Mouse (Mus musculus): ENCODE measurements around the gene Fam19a2. TPM values are rescaled to one million over a fixed set of nuclear protein-coding genes. Genes with fewer than 3 reads are reported as not detected.

The Fam19a2 gene
- polyA plus RNA-seq (2012; rRNA removed), result 47.4 and 48.9 TPM in 2 replicates

GRCm38 (mm10) chr10:123263876-123264309 is at the start of gene Fam19a2:
Fam19a2 (plus strand) TSS chr10:123263996.

Other genes starting within 250 kb of the Fam19a2 start
- gene Mon2, start 187.5 kb upstream of the Fam19a2 start, polyA plus RNA-seq (2012; rRNA removed), result 44.0 and 45.1 TPM in 2 replicates
- 65.8 and 70.2 TPM in 2 replicates for gene Usp15, start 67.0 kb upstream of the Fam19a2 start, polyA plus RNA-seq (2012; rRNA removed)